Comparison of ENCODE assay signal across 8 mouse cellular contexts in the genomic region with DNA sequence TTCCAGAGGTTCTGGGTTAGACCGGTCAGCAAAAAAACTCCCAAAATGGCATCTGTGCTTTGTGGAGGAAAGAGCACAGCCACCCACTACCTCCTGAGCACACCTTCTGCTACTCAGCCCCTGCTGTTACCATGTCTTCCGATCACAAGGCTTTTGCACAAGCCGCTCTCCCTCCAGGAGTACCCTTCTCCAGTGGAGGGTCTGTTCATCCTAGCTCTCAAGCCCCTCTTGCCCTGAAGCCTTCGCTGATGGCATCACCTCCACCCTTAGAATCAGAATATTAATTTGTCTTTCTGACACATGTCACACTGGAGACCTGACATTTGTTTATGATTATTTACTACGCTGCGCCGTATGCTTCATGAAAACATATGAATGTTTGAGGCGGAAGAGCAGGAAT. TPM values are rescaled to one million over a fixed set of nuclear protein-coding genes. Genes with fewer than 3 reads are reported as not detected.
DNase-seq lines count a peak whose midpoint lies in the region; ATAC-seq and TF ChIP-seq lines count a peak whose summit lies in the region.

No protein-coding gene starts in this region.

- no peak for TF ChIP-seq CTCF in left cerebral cortex, adult 2 months (IDR thresholded peaks at IDR 0.05)
- TF ChIP-seq CTCF in intestine, postnatal 0 days (IDR thresholded peaks at IDR 0.05; ENCODE audit: low read depth) = no peak

- peak overlapping the region; percentile 84 for H3K4me2 ChIP-seq in embryonic facial prominence, embryonic 15.5 days (replicated peaks)
- H3K4me2 ChIP-seq in intestine, postnatal 0 days (replicated peaks; ENCODE audit: low read depth) = peak overlapping the region; percentile 95
- H3K4me2 ChIP-seq in neural tube, embryonic 12.5 days (replicated peaks) = peak overlapping the region; percentile 92

- no peak for DNase-seq in left cerebral cortex, adult 2 months (ENCODE audit: extremely low spot score in 1 of 2, low spot score in 2 of 2)
- DNase-seq in left cerebral cortex, postnatal 4 days = no peak
- DNase-seq in thymus, postnatal 10 days (ENCODE audit: low spot score in 2 of 2) = no peak
- no peak for DNase-seq in gastrocnemius, postnatal 36 days

- intact Hi-C loops in left cerebral cortex, adult 2 months (cut with DNase I) = loop anchor here (5.0 kb wide), 2 partner anchors 80 to 195 kb away; a partner anchor contains a TSS
- intact Hi-C loops in left cerebral cortex, postnatal 4 days (cut with DNase I) = no loop called here
- intact Hi-C loops in gastrocnemius, postnatal 36 days (cut with DNase I) = loop anchor here (5.0 to 10.0 kb wide), 3 partner anchors 130 to 215 kb away; no protein-coding TSS in a partner anchor

- H3K36me3 ChIP-seq in embryonic facial prominence, embryonic 15.5 days = no peaks in the 10 kb centered on the region
- H3K36me3 ChIP-seq in intestine, postnatal 0 days (ENCODE audit: control insufficient read depth, insufficient read depth) = no peaks in the 10 kb centered on the region
- H3K36me3 ChIP-seq in neural tube, embryonic 12.5 days = no peaks in the 10 kb centered on the region

- H3K4me3 ChIP-seq in left cerebral cortex, adult 2 months = peak overlapping the region; percentile 60
- H3K4me3 ChIP-seq in embryonic facial prominence, embryonic 15.5 days (replicated peaks) = peak overlapping the region; percentile 64
- peak overlapping the region; percentile 81 for H3K4me3 ChIP-seq in intestine, postnatal 0 days (ENCODE audit: low read depth, low read length)
- H3K4me3 ChIP-seq in neural tube, embryonic 12.5 days = peak overlapping the region; percentile 61

- no peak for ATAC-seq in embryonic facial prominence, embryonic 15.5 days (ENCODE audit: insufficient number of reproducible peaks, low FRiP score, low TSS enrichment, low read depth)
- no peak for ATAC-seq in intestine, postnatal 0 days
- ATAC-seq in neural tube, embryonic 12.5 days (ENCODE audit: low FRiP score, low read depth) = no peak
- no peak for ATAC-seq in cerebellum, adult (ENCODE audit: insufficient number of reproducible peaks, low FRiP score, low TSS enrichment)

- peak overlapping the region; percentile 90 for H3K27ac ChIP-seq in left cerebral cortex, adult 2 months
- peak overlapping the region; percentile 94 for H3K27ac ChIP-seq in embryonic facial prominence, embryonic 15.5 days (replicated peaks)
- H3K27ac ChIP-seq in intestine, postnatal 0 days (ENCODE audit: low read depth, low read length) = peak overlapping the region; percentile 90; the same call in 1 of the 2 replicates
- H3K27ac ChIP-seq in neural tube, embryonic 12.5 days = 0 out of 2 replicates have a peak overlapping the region, but pooled peaks have one; percentile 76

- WGBS in embryonic facial prominence, embryonic 15.5 days = 15% methylated on average over 8 of the region's 8 CpGs
- WGBS in intestine, postnatal 0 days = 22% methylated on average over 8 of the region's 8 CpGs
- WGBS in neural tube, embryonic 12.5 days = 25% methylated on average over 8 of the region's 8 CpGs

- H3K9me3 ChIP-seq in embryonic facial prominence, embryonic 15.5 days (replicated peaks) = no peaks in the 10 kb centered on the region
- no peaks in the 10 kb centered on the region for H3K9me3 ChIP-seq in intestine, postnatal 0 days (ENCODE audit: control insufficient read depth)
- H3K9me3 ChIP-seq in neural tube, embryonic 12.5 days = no peaks in the 10 kb centered on the region

- peak overlapping the region; percentile 76 for H3K9ac ChIP-seq in embryonic facial prominence, embryonic 15.5 days
- peak overlapping the region; percentile 65 for H3K9ac ChIP-seq in intestine, postnatal 0 days (ENCODE audit: low read depth, low read length)
- H3K9ac ChIP-seq in neural tube, embryonic 12.5 days = peak overlapping the region; percentile 86

- H3K4me1 ChIP-seq in embryonic facial prominence, embryonic 15.5 days = peaks cover 20% of the 10 kb centered on the region
- H3K4me1 ChIP-seq in intestine, postnatal 0 days (replicated peaks; ENCODE audit: control insufficient read depth, insufficient read depth, low read length) = 0 out of 2 replicates have a peak, but pooled peaks cover 4% of the 10 kb centered on the region
- peaks cover 13% of the 10 kb centered on the region; the same call in 1 of the 2 replicates for H3K4me1 ChIP-seq in neural tube, embryonic 12.5 days

- H3K27me3 ChIP-seq in embryonic facial prominence, embryonic 15.5 days = no peaks in the 10 kb centered on the region; the same call in 1 of the 2 replicates
- H3K27me3 ChIP-seq in intestine, postnatal 0 days (replicated peaks; ENCODE audit: control insufficient read depth, insufficient read depth, low read length) = no peaks in the 10 kb centered on the region
- peaks cover 18% of the 10 kb centered on the region for H3K27me3 ChIP-seq in neural tube, embryonic 12.5 days (replicated peaks)

RNA-seq across cellular contexts. Expression of a gene that starts 11.8 kb away (rescaled TPM):
- 10 to 100 TPM; 64.1 to 65.9 TPM for total RNA-seq in left cerebral cortex, adult 2 months (2021)
- total RNA-seq in left cerebral cortex, postnatal 4 days (2021) = 10 to 100 TPM; 45.8 to 47.9 TPM
- 26.6 and 27.1 TPM in 2 replicates for polyA plus RNA-seq in embryonic facial prominence, embryonic 15.5 days (2015; fragmentation: Nextera tagmentation; extraction: Ambion mirVana)
- polyA plus RNA-seq in intestine, postnatal 0 days (2015; fragmentation: Nextera tagmentation; extraction: Ambion mirVana) = 21.4 and 23.1 TPM in 2 replicates
- polyA plus RNA-seq in neural tube, embryonic 12.5 days (2016; fragmentation: Nextera tagmentation; extraction: Ambion mirVana) = 18.4 and 20.2 TPM in 2 replicates
- 10 to 100 TPM; 88.1 to 96.6 TPM for total RNA-seq in gastrocnemius, postnatal 36 days (2021)

RNA-seq across cellular contexts. Expression of a gene that starts 18.1 kb away (rescaled TPM):
- 10 to 100 TPM; 29.8 to 31.7 TPM for total RNA-seq in left cerebral cortex, adult 2 months (2021)
- 10 to 100 TPM; 16.2 to 17.5 TPM for total RNA-seq in left cerebral cortex, postnatal 4 days (2021)
- polyA plus RNA-seq in embryonic facial prominence, embryonic 15.5 days (2015; fragmentation: Nextera tagmentation; extraction: Ambion mirVana) = 0.46 and 0.71 TPM in 2 replicates
- polyA plus RNA-seq in intestine, postnatal 0 days (2015; fragmentation: Nextera tagmentation; extraction: Ambion mirVana) = 0.25 and 0.35 TPM in 2 replicates
- polyA plus RNA-seq in neural tube, embryonic 12.5 days (2016; fragmentation: Nextera tagmentation; extraction: Ambion mirVana) = 2.1 and 2.2 TPM in 2 replicates
- total RNA-seq in gastrocnemius, postnatal 36 days (2021) = under 1 TPM; 0.05 to 0.10 TPM

RNA-seq across cellular contexts. Expression of a gene that starts 26.8 kb away (rescaled TPM):
- total RNA-seq in left cerebral cortex, adult 2 months (2021) = 100 to 1,000 TPM; 186 to 188 TPM
- total RNA-seq in left cerebral cortex, postnatal 4 days (2021) = 10 to 100 TPM; 77.8 to 87.8 TPM
- 3.5 and 3.7 TPM in 2 replicates for polyA plus RNA-seq in embryonic facial prominence, embryonic 15.5 days (2015; fragmentation: Nextera tagmentation; extraction: Ambion mirVana)
- 7.9 and 9.2 TPM in 2 replicates for polyA plus RNA-seq in intestine, postnatal 0 days (2015; fragmentation: Nextera tagmentation; extraction: Ambion mirVana)
- polyA plus RNA-seq in neural tube, embryonic 12.5 days (2016; fragmentation: Nextera tagmentation; extraction: Ambion mirVana) = 8.0 and 10.1 TPM in 2 replicates
- total RNA-seq in gastrocnemius, postnatal 36 days (2021) = 10 to 100 TPM in 1 of 2 experiments, 1 to 10 TPM in 1; 9.7 to 12.4 TPM

Comparison
In these comparisons a context has a peak if more than half of its experiments do, and no peak if none do; other contexts are left out.
1. RNA of a gene that starts 18.1 kb away (total RNA-seq): 29.8 to 31.7 TPM in left cerebral cortex, adult 2 months and 16.2 to 17.5 TPM in left cerebral cortex, postnatal 4 days; 0.05 to 0.10 TPM in gastrocnemius, postnatal 36 days; every median in the first group is over 10 times any median in the second.
2. RNA of a gene that starts 26.8 kb away (total RNA-seq): 186 to 188 TPM in left cerebral cortex, adult 2 months and 77.8 to 87.8 TPM in left cerebral cortex, postnatal 4 days; 9.7 to 12.4 TPM in gastrocnemius, postnatal 36 days; every median in the first group is over 4 times any median in the second.
3. Peak in every context shown above with its lines, with median percentiles within 50 percentile points of each other: H3K27ac ChIP-seq, H3K4me3 ChIP-seq, H3K4me2 ChIP-seq and H3K9ac ChIP-seq.